Mouse (Mus musculus): ENCODE measurements at regions not wholly inside any gene's neighbourhood (a gene's known extent, or its start where the extent isn't known, plus 50 kb on each side); places are given as distances from the start of the nearest gene placed in this dataset.

- no peak for DNase-seq (ENCODE audit: low spot score in 2 of 2)
These were observed 354.2 kb upstream of the Col3a1 start for GRCm38 (mm10) chr1:44957125-44957524.

GRCm38 (mm10) chr1:44987171-44987570 lies 324.2 kb upstream of the Col3a1 start:
- DNase-seq (ENCODE audit: low spot score in 2 of 2), result no peak

GRCm38 (mm10) chr1:45020516-45020915 lies 290.8 kb upstream of the Col3a1 start:
- DNase-seq (ENCODE audit: low spot score in 2 of 2), result no peak

- no peak for DNase-seq (ENCODE audit: low spot score in 2 of 2)
These were observed 290.1 kb upstream of the Col3a1 start for GRCm38 (mm10) chr1:45021234-45021633.

GRCm38 (mm10) chr1:45022146-45022841 lies 289.0 kb upstream of the Col3a1 start:
- peak; percentile 15 to 38 for DNase-seq (ENCODE audit: low spot score in 2 of 2)

- DNase-seq (ENCODE audit: low spot score in 2 of 2), result no peak
These were observed 288.0 kb upstream of the Col3a1 start for GRCm38 (mm10) chr1:45023336-45023735.

GRCm38 (mm10) chr1:45031436-45032027 lies 279.8 kb upstream of the Col3a1 start:
- no peak for DNase-seq (ENCODE audit: low spot score in 2 of 2)

GRCm38 (mm10) chr1:45033343-45033742 lies 278.0 kb upstream of the Col3a1 start:
- DNase-seq (ENCODE audit: low spot score in 2 of 2), result no peak

- no peak for DNase-seq (ENCODE audit: low spot score in 2 of 2)
These were observed 270.0 kb upstream of the Col3a1 start for GRCm38 (mm10) chr1:45041328-45041727.

GRCm38 (mm10) chr1:45041815-45042214 lies 269.5 kb upstream of the Col3a1 start:
- DNase-seq (ENCODE audit: low spot score in 2 of 2), result no peak

- no peak for DNase-seq (ENCODE audit: low spot score in 2 of 2)
These were observed 268.0 kb upstream of the Col3a1 start for GRCm38 (mm10) chr1:45043245-45043926.

- DNase-seq (ENCODE audit: low spot score in 2 of 2), result no peak
These were observed 220.3 kb upstream of the Col3a1 start for GRCm38 (mm10) chr1:45090841-45091535.

GRCm38 (mm10) chr1:45100966-45101365 lies 210.4 kb upstream of the Col3a1 start:
- DNase-seq (ENCODE audit: low spot score in 2 of 2), result no peak

- DNase-seq (ENCODE audit: low spot score in 2 of 2), result no peak
These were observed 194.8 kb upstream of the Col3a1 start for GRCm38 (mm10) chr1:45116409-45117144.

GRCm38 (mm10) chr1:45135152-45135714 lies 176.1 kb upstream of the Col3a1 start:
- no peak for DNase-seq (ENCODE audit: low spot score in 2 of 2)

- no peak for DNase-seq (ENCODE audit: low spot score in 2 of 2)
These were observed 164.3 kb upstream of the Col3a1 start for GRCm38 (mm10) chr1:45147019-45147418.

GRCm38 (mm10) chr1:45181632-45182031 lies 129.7 kb upstream of the Col3a1 start:
- DNase-seq (ENCODE audit: low spot score in 2 of 2), result no peak

GRCm38 (mm10) chr1:45185341-45185740 lies 126.0 kb upstream of the Col3a1 start:
- DNase-seq (ENCODE audit: low spot score in 2 of 2), result no peak

GRCm38 (mm10) chr1:45207926-45208325 lies 103.4 kb upstream of the Col3a1 start:
- no peak for DNase-seq (ENCODE audit: low spot score in 2 of 2)

GRCm38 (mm10) chr1:45216272-45216671 lies 95.1 kb upstream of the Col3a1 start:
- DNase-seq (ENCODE audit: low spot score in 2 of 2), result no peak

Measured in adrenal gland, postnatal 4 days (tissue).